ENCODE assay signal across 13 mouse cellular contexts in the genomic region with DNA sequence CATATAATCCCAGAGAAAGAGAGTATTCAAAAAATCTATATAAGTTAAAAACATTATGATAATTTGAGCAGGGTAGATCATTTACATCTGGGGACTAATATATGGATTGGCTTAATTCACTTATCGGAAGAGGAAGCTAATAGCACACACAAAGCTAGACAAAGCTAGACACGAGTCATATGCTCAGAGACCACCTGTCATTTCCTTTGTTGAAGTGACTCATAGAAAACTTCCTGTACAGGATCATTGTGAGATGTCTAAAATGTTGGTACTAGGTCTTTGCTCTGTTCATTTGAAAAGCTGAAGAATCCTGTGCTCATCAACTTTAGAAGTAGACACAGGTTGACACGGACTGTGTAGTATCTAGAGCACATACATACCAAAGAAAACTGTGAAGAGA.
"Had no signal": no experiment of that assay in that cellular context is flagged by ENCODE, and none has a peak within 500 bp of the region (broad histone marks: within the 10 kb centered on the region; RNA-seq: fewer than 3 reads in every experiment).

No protein-coding gene starts in this region.

- H3K9ac ChIP-seq: liver, embryonic 13.5 days; midbrain, embryonic 15.5 days; neural tube, embryonic 13.5 days; stomach, embryonic 15.5 days had no signal

- H3K36me3 ChIP-seq: liver, embryonic 13.5 days; midbrain, embryonic 15.5 days; neural tube, embryonic 13.5 days; stomach, embryonic 15.5 days had no signal

- DNase-seq: layer of hippocampus, adult 9-11 months; liver, embryonic 13.5 days; lung, adult 2 months; retina, postnatal 1 day; right cerebral cortex, postnatal 25 days; spleen, adult 18-20 months; thymus, postnatal 25 days had no signal

- H3K4me1 ChIP-seq: liver, embryonic 13.5 days; midbrain, embryonic 15.5 days; neural tube, embryonic 13.5 days; stomach, embryonic 15.5 days had no signal

- H3K4me2 ChIP-seq: liver, embryonic 13.5 days; midbrain, embryonic 11.5 days; midbrain, embryonic 15.5 days; neural tube, embryonic 13.5 days; stomach, embryonic 15.5 days had no signal

- H3K4me3 ChIP-seq: layer of hippocampus, adult 2 months; liver, embryonic 13.5 days; midbrain, embryonic 15.5 days; neural tube, embryonic 13.5 days; stomach, embryonic 15.5 days had no signal

- H3K9me3 ChIP-seq: liver, embryonic 13.5 days; midbrain, embryonic 15.5 days; neural tube, embryonic 13.5 days; stomach, embryonic 15.5 days had no signal

- H3K27ac ChIP-seq: kidney, postnatal 0 days; layer of hippocampus, adult 2 months; liver, embryonic 13.5 days; midbrain, embryonic 15.5 days; neural tube, embryonic 13.5 days; stomach, embryonic 15.5 days had no signal

- H3K27me3 ChIP-seq: liver, embryonic 13.5 days; midbrain, embryonic 15.5 days; neural tube, embryonic 13.5 days; stomach, embryonic 15.5 days had no signal

- ATAC-seq: midbrain, embryonic 15.5 days had no signal
